Mouse (Mus musculus): ENCODE results near the gene Adgrb2. TPM values are rescaled to one million over a fixed set of nuclear protein-coding genes. Genes with fewer than 3 reads are reported as not detected.

The Adgrb2 gene
- polyA plus RNA-seq, 1 experiment from 2014 or later, result 1.1 TPM

GRCm38 (mm10) chr4:130033496-130033895, 48.8 kb downstream of the Adgrb2 start:
- Histone ChIP-seq H3K27me3 (replicated peaks; ENCODE audit: control insufficient read depth, insufficient read depth, low read length) (peaks cover 32% of the 10 kb centered on the region), H3K27ac (ENCODE audit: low read depth, low read length) (no peak overlapping the region; the same call in 1 of the 2 replicates)
- WGBS, result 72% methylated on average over 7 of the region's 7 CpGs

DNA sequence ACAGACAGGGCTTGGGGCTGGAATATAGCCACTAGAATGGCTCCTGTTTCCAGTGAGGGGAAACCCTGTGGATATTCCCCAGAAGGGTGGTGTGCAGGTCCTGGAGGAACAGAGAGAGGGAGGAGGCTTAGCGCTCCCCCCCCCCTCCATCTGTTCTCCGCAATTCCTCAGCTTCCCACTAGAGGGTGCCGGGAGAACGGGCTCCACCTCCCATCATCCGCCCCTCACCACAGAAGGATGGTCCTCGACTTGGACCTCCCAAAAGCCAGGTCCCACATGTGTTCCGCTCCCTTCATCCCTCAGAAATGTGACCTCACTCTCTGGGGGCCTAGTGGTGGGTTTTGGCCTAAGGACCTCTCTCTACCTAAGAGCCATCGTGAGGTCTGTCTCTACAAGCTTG, 51.4 kb downstream of the Adgrb2 start:
- H3K4me3 ChIP-seq (ENCODE audit: low read depth, low read length), result no peak overlapping the region
- H3K36me3 ChIP-seq (ENCODE audit: control insufficient read depth, insufficient read depth, low read length), result no peaks in the 10 kb centered on the region
- no peak overlapping the region for H3K9ac ChIP-seq (ENCODE audit: low read depth, low read length)
- peaks cover 32% of the 10 kb centered on the region for H3K27me3 ChIP-seq (replicated peaks; ENCODE audit: control insufficient read depth, insufficient read depth, low read length)
- 4% methylated on average over 8 of the region's 8 CpGs for WGBS
- no peak overlapping the region for H3K4me2 ChIP-seq
- no peak overlapping the region for H3K27ac ChIP-seq (ENCODE audit: low read depth, low read length)
- peaks cover 5% of the 10 kb centered on the region; the same call in 1 of the 2 replicates for H3K4me1 ChIP-seq (replicated peaks; ENCODE audit: control insufficient read depth, insufficient read depth, low read length)
- no peak; the same call in 1 of the 2 replicates for ATAC-seq (replicated peaks; ENCODE audit: low FRiP score)
- peak; percentile 39 for DNase-seq (ENCODE audit: low spot score)
- H3K9me3 ChIP-seq (ENCODE audit: control insufficient read depth, low read length), result no peaks in the 10 kb centered on the region

More at GRCm38 (mm10) chr4:130033496-130033895, 48.8 kb downstream of the Adgrb2 start:
- Histone ChIP-seq H3K4me2 (no peak overlapping the region), H3K9ac (ENCODE audit: low read depth, low read length) (no peak overlapping the region), H3K4me3 (ENCODE audit: low read depth, low read length) (no peak overlapping the region), H3K36me3 (ENCODE audit: control insufficient read depth, insufficient read depth, low read length) (no peaks in the 10 kb centered on the region), H3K9me3 (ENCODE audit: control insufficient read depth, low read length) (no peaks in the 10 kb centered on the region), H3K4me1 (replicated peaks; ENCODE audit: control insufficient read depth, insufficient read depth, low read length) (peaks cover 5% of the 10 kb centered on the region; the same call in 1 of the 2 replicates)
- ATAC-seq (replicated peaks; ENCODE audit: low FRiP score), result no peak
- DNase-seq (ENCODE audit: low spot score), result no peak

DNA sequence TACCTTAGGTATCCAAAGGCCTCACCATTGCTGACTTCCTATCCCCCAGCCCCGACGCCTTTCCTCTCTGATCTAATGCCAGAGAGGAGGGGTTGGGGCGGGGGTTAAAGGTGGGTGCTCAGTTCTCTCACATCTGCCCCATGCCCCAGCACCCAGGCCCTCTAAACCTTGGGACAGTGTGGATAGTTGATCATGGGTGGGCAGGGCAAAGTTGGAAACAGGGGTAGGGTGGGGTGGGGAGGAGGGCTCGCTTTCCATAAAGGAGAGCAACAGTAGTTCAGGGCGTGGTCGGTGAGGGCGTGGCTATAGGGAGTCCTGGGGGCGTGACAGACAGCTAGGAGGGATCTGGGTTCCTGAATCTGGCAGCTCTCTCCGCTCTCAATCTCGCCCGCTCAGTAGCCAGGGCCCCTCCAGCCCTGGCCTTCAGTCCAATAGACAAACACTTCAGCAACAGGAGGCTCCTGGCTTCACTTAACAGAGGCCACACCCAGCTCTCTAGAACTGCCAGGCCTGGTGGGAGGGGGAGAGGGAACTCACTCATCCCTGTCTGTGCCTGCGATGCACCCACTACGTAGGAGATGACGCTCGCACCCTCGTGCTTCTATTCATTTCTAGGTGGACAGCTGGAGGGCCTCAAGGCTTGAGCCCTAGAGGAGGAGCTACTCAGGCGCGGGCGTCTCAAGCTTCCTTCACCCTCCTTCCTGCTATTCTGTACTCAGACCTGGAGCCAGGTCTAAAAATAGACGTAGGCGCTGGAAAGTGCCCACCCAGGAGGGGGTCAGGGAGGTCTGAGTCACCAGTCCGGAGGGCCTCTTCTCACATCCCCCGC, 52.1 kb downstream of the Adgrb2 start:
- Histone ChIP-seq H3K9me3 (ENCODE audit: control insufficient read depth, low read length) (no peaks in the 10 kb centered on the region), H3K4me3 (ENCODE audit: low read depth, low read length) (no peak overlapping the region), H3K4me2 (peak overlapping the region; percentile 31), H3K4me1 (replicated peaks; ENCODE audit: control insufficient read depth, insufficient read depth, low read length) (peaks cover 5% of the 10 kb centered on the region; the same call in 1 of the 2 replicates), H3K27me3 (replicated peaks; ENCODE audit: control insufficient read depth, insufficient read depth, low read length) (peaks cover 32% of the 10 kb centered on the region), H3K9ac (ENCODE audit: low read depth, low read length) (no peak overlapping the region), H3K27ac (ENCODE audit: low read depth, low read length) (no peak overlapping the region), H3K36me3 (ENCODE audit: control insufficient read depth, insufficient read depth, low read length) (no peaks in the 10 kb centered on the region)
- ATAC-seq (replicated peaks; ENCODE audit: low FRiP score) (0 out of 2 replicates have a peak, but pooled peaks have one; percentile 15), DNase-seq (ENCODE audit: low spot score) (peak; percentile 49)
- WGBS, result 18% methylated on average over 23 of the region's 23 CpGs

GRCm38 (mm10) chr4:130039351-130039750, 54.7 kb downstream of the Adgrb2 start:
- Histone ChIP-seq H3K9me3 (ENCODE audit: control insufficient read depth, low read length) (no peaks in the 10 kb centered on the region), H3K4me1 (replicated peaks; ENCODE audit: control insufficient read depth, insufficient read depth, low read length) (peaks cover 5% of the 10 kb centered on the region; the same call in 1 of the 2 replicates), H3K4me3 (ENCODE audit: low read depth, low read length) (no peak overlapping the region), H3K36me3 (ENCODE audit: control insufficient read depth, insufficient read depth, low read length) (no peaks in the 10 kb centered on the region), H3K4me2 (no peak overlapping the region), H3K27ac (ENCODE audit: low read depth, low read length) (no peak overlapping the region), H3K9ac (ENCODE audit: low read depth, low read length) (no peak overlapping the region), H3K27me3 (replicated peaks; ENCODE audit: control insufficient read depth, insufficient read depth, low read length) (peaks cover 21% of the 10 kb centered on the region)
- 47% methylated on average over 5 of the region's 5 CpGs for WGBS
- ATAC-seq (replicated peaks; ENCODE audit: low FRiP score) (no peak), DNase-seq (ENCODE audit: low spot score) (no peak)

GRCm38 (mm10) chr4:130041076-130041475, 56.4 kb downstream of the Adgrb2 start:
- Histone ChIP-seq H3K27me3 (replicated peaks; ENCODE audit: control insufficient read depth, insufficient read depth, low read length) (peaks cover 15% of the 10 kb centered on the region), H3K27ac (ENCODE audit: low read depth, low read length) (no peak overlapping the region), H3K9ac (ENCODE audit: low read depth, low read length) (no peak overlapping the region), H3K4me1 (replicated peaks; ENCODE audit: control insufficient read depth, insufficient read depth, low read length) (peaks cover 5% of the 10 kb centered on the region; the same call in 1 of the 2 replicates), H3K36me3 (ENCODE audit: control insufficient read depth, insufficient read depth, low read length) (no peaks in the 10 kb centered on the region), H3K4me2 (no peak overlapping the region), H3K4me3 (ENCODE audit: low read depth, low read length) (no peak overlapping the region), H3K9me3 (ENCODE audit: control insufficient read depth, low read length) (no peaks in the 10 kb centered on the region)
- DNase-seq (ENCODE audit: low spot score) (no peak), ATAC-seq (replicated peaks; ENCODE audit: low FRiP score) (no peak)
- 78% methylated on average over 11 of the region's 11 CpGs for WGBS

DNA sequence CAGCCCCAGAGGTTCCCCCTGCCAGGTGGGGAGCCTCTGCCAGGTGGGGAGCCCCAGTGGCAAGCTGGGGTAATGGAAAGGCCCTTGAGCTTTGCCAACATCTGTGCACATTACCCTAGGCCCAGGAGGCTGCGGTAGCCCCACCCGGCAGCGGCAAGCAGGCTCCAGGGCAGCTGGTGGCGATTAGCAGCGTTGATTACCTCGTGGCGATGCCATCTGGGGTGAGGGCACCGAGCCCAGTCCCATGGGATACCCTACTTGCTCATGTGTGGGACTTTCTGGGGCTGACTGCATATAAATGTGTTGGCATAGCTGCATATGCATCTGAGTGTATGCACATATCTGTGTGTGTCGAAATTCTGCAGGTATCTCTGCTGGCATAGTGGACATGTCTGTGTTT, 59.5 kb downstream of the Adgrb2 start:
- H3K27me3 ChIP-seq (replicated peaks; ENCODE audit: control insufficient read depth, insufficient read depth, low read length), result peaks cover 27% of the 10 kb centered on the region
- H3K4me1 ChIP-seq (replicated peaks; ENCODE audit: control insufficient read depth, insufficient read depth, low read length), result no peaks in the 10 kb centered on the region
- H3K9me3 ChIP-seq (ENCODE audit: control insufficient read depth, low read length), result no peaks in the 10 kb centered on the region
- H3K4me3 ChIP-seq (ENCODE audit: low read depth, low read length), result no peak overlapping the region
- no peak overlapping the region for H3K27ac ChIP-seq (ENCODE audit: low read depth, low read length)
- 82% methylated on average over 9 of the region's 9 CpGs for WGBS
- no peaks in the 10 kb centered on the region for H3K36me3 ChIP-seq (ENCODE audit: control insufficient read depth, insufficient read depth, low read length)
- no peak overlapping the region for H3K9ac ChIP-seq (ENCODE audit: low read depth, low read length)
- DNase-seq (ENCODE audit: low spot score) (no peak), ATAC-seq (replicated peaks; ENCODE audit: low FRiP score) (no peak)
- no peak overlapping the region for H3K4me2 ChIP-seq

GRCm38 (mm10) chr4:130045609-130046008, 60.9 kb downstream of the Adgrb2 start:
- Histone ChIP-seq H3K27me3 (replicated peaks; ENCODE audit: control insufficient read depth, insufficient read depth, low read length) (peaks cover 27% of the 10 kb centered on the region), H3K27ac (ENCODE audit: low read depth, low read length) (no peak overlapping the region), H3K9ac (ENCODE audit: low read depth, low read length) (no peak overlapping the region), H3K9me3 (ENCODE audit: control insufficient read depth, low read length) (no peaks in the 10 kb centered on the region), H3K4me2 (peak overlapping the region; percentile 28; the same call in 1 of the 2 replicates), H3K4me1 (replicated peaks; ENCODE audit: control insufficient read depth, insufficient read depth, low read length) (peaks cover 3% of the 10 kb centered on the region; the same call in 1 of the 2 replicates), H3K36me3 (ENCODE audit: control insufficient read depth, insufficient read depth, low read length) (no peaks in the 10 kb centered on the region), H3K4me3 (ENCODE audit: low read depth, low read length) (no peak overlapping the region)
- ATAC-seq (replicated peaks; ENCODE audit: low FRiP score) (no peak), DNase-seq (ENCODE audit: low spot score) (no peak)
- WGBS, result 9% methylated on average over 14 of the region's 14 CpGs

DNA sequence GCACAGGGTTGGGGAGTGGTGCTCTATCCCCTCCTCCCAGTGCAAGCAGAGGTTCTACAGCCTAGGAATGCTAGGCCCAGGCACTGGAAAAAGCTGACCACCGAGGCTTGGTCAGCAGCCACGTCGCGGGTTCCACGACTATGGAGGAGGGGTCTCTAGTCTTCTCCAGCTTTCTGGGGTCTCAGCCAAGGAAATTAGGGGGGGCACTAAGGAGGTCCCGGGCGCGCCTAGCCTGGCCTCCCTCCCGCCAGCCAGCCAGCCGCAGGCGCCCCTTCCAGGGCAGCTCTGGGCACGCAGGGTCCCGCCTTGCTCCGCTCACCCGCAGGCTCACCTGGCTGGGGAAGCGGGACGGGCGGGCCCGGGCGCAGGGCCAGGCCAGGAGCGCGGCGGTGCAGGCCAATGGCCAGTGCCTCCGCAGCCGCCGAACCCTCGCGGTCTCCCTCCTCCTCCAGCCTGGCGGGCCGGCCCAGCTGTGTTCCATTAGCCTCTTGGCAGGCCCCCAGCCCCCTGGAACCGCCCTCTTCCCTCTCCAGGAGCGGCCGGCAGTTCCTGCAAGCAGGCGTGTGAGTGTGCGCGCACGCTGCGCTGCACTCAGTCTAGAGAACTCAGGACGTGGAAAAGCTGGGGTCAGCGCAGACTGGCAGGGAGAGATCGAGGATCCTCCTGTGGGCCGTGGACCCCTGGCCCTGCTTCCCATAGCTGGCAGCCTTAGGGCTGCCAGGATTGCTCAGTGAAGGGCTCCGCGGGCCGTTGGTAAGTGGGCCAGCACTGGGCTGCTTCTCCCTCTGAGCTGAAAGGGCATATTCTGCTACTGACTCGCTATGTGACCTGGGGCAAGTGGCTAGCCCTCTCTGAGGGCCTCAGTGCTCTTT, 62.9 kb downstream of the Adgrb2 start, which contains the start of gene Col16a1:
Col16a1 (plus strand) TSS at position 510 of the 872 bp plus-strand sequence.
- no peaks in the 10 kb centered on the region for H3K9me3 ChIP-seq (ENCODE audit: control insufficient read depth, low read length)
- H3K9ac ChIP-seq (ENCODE audit: low read depth, low read length), result 0 out of 2 replicates have a peak within 1 kb of the TSS, but pooled peaks have one; percentile 49
- H3K27me3 ChIP-seq (replicated peaks; ENCODE audit: control insufficient read depth, insufficient read depth, low read length), result peaks cover 27% of the 10 kb centered on the region
- H3K4me1 ChIP-seq (replicated peaks; ENCODE audit: control insufficient read depth, insufficient read depth, low read length), result peaks cover 3% of the 10 kb centered on the region; the same call in 1 of the 2 replicates
- no peaks in the 10 kb centered on the region for H3K36me3 ChIP-seq (ENCODE audit: control insufficient read depth, insufficient read depth, low read length)
- peak within 1 kb of the TSS; percentile 34 for H3K4me3 ChIP-seq (ENCODE audit: low read depth, low read length)
- H3K27ac ChIP-seq (ENCODE audit: low read depth, low read length), result peak within 1 kb of the TSS; percentile 34; the same call in 1 of the 2 replicates
- ATAC-seq (replicated peaks; ENCODE audit: low FRiP score), result peak; percentile 53; the same call in 1 of the 2 replicates
- 4% methylated on average over 46 of the region's 46 CpGs for WGBS
- H3K4me2 ChIP-seq, result peak within 1 kb of the TSS; percentile 56
- DNase-seq (ENCODE audit: low spot score), result peak; percentile 69
